Mouse (Mus musculus): ENCODE data around the gene Tnfrsf22.

Tnfrsf22 gene

GRCm38 (mm10) chr7:143629501-143629900 is 20.0 kb downstream of the Tnfrsf22 start:
- DNase-seq, result no peak

GRCm38 (mm10) chr7:143628540-143628939 is 20.9 kb downstream of the Tnfrsf22 start, which contains the start of gene Tnfrsf26:
Tnfrsf26 (minus strand) TSS chr7:143628722.
- DNase-seq, result no peak

- no peak for DNase-seq
Measured at GRCm38 (mm10) chr7:143627555-143628286, 21.7 kb downstream of the Tnfrsf22 start.

GRCm38 (mm10) chr7:143626178-143626577 is 23.3 kb downstream of the Tnfrsf22 start:
- no peak for DNase-seq

- DNase-seq, result no peak
Measured at GRCm38 (mm10) chr7:143625151-143625550, 24.3 kb downstream of the Tnfrsf22 start.

GRCm38 (mm10) chr7:143624561-143624960 is 24.9 kb downstream of the Tnfrsf22 start:
- DNase-seq, result no peak

- DNase-seq, result no peak
Measured at GRCm38 (mm10) chr7:143620951-143621350, 28.5 kb downstream of the Tnfrsf22 start.

GRCm38 (mm10) chr7:143614404-143615135 is 34.9 kb downstream of the Tnfrsf22 start:
- no peak for DNase-seq

GRCm38 (mm10) chr7:143612215-143612614 is 37.2 kb downstream of the Tnfrsf22 start:
- DNase-seq, result no peak

GRCm38 (mm10) chr7:143605321-143605720 is 44.1 kb downstream of the Tnfrsf22 start:
- no peak for DNase-seq

GRCm38 (mm10) chr7:143604889-143605288 is 44.6 kb downstream of the Tnfrsf22 start:
- no peak for DNase-seq

- no peak for DNase-seq
Measured at GRCm38 (mm10) chr7:143601705-143602104, 47.8 kb downstream of the Tnfrsf22 start.

- no peak for DNase-seq
Measured at GRCm38 (mm10) chr7:143600231-143600740, 49.2 kb downstream of the Tnfrsf22 start.

- peak; percentile 98 for DNase-seq
Measured at GRCm38 (mm10) chr7:143599428-143600230, 49.8 kb downstream of the Tnfrsf22 start, which contains the start of gene Cars. Cars (minus strand) TSS chr7:143600090.

GRCm38 (mm10) chr7:143594865-143595264 is 54.6 kb downstream of the Tnfrsf22 start:
- no peak for DNase-seq

- no peak for DNase-seq
Measured at GRCm38 (mm10) chr7:143592255-143592654, 57.2 kb downstream of the Tnfrsf22 start.

GRCm38 (mm10) chr7:143588006-143588405 is 61.5 kb downstream of the Tnfrsf22 start:
- no peak for DNase-seq

- no peak for DNase-seq
Measured at GRCm38 (mm10) chr7:143587586-143587985, 61.9 kb downstream of the Tnfrsf22 start.
